Mouse (Mus musculus) limb, embryonic 11.5 days (tissue): ENCODE data around the gene Olfr267. TPM values are rescaled to one million over a fixed set of nuclear protein-coding genes. Genes with fewer than 3 reads are reported as not detected.

ENCODE experiments used
- ATAC-seq: fragments of 200-750 bp; cut with Nextera tagmentation; 2 replicates; pipeline ENCODE4 v1.8.0; 2017; ENCODE audit warnings: low read depth; ENCODE audit not compliant: insufficient number of reproducible peaks, low FRiP score, low TSS enrichment
- DNase-seq: peaks from one replicate; pipeline ENCODE4 v3.0.0-alpha.2; 2015; ENCODE audit warnings: low spot score
- H3K27ac ChIP-seq: fragments of 300-500 bp; sonication (generic); replicated peaks from 2 replicates; pipeline ENCODE4 v1.5.1; 2014; ENCODE audit warnings: low read depth, mild to moderate bottlenecking, low read length
- H3K27me3 ChIP-seq: fragments of 300-500 bp; sonication (generic); 2 replicates; pipeline ENCODE4 v1.6.1; 2014; ENCODE audit warnings: mild to moderate bottlenecking, low read length, mixed read lengths; ENCODE audit not compliant: control insufficient read depth, insufficient read depth
- H3K36me3 ChIP-seq: fragments of 300-500 bp; sonication (generic); 2 replicates; pipeline ENCODE4 v1.6.1; 2014; ENCODE audit warnings: mild to moderate bottlenecking, low read length, moderate library complexity, mixed read lengths; ENCODE audit not compliant: control insufficient read depth, insufficient read depth
- H3K4me1 ChIP-seq: fragments of 300-500 bp; sonication (generic); 2 replicates; pipeline ENCODE4 v1.6.1; 2014; ENCODE audit warnings: low read length, mixed read lengths; ENCODE audit not compliant: control insufficient read depth, insufficient read depth
- H3K4me2 ChIP-seq: fragments of 300-500 bp; sonication (generic); 2 replicates; pipeline ENCODE4 v1.6.1; 2014; ENCODE audit warnings: low read depth, mild to moderate bottlenecking, moderate library complexity; ENCODE audit not compliant: severe bottlenecking
- H3K4me3 ChIP-seq: fragments of 300-500 bp; sonication (generic); 2 replicates; pipeline ENCODE4 v1.5.1; 2014; ENCODE audit warnings: low read depth, low read length
- H3K9ac ChIP-seq: fragments of 300-500 bp; sonication (generic); 2 replicates; pipeline ENCODE4 v1.6.1; 2014; ENCODE audit warnings: mild to moderate bottlenecking, low read length
- H3K9me3 ChIP-seq: fragments of 300-500 bp; sonication (generic); 2 replicates; pipeline ENCODE4 v1.6.1; 2016; ENCODE audit warnings: low read length; ENCODE audit not compliant: control insufficient read depth
- WGBS: fragments of 180-500 bp; shearing (Covaris S2); extraction: QIAGEN DNeasy Blood & Tissue Kit; methylation state at CpG from one replicate; pipeline ENCODE4 v1.1.7; 2014; 5-methylcytosine and 5-hydroxymethylcytosine counted together
- polyA plus RNA-seq: library from polyadenylated mRNA; unstranded; fragments of >200 nt; fragmentation: Nextera tagmentation; extraction: Ambion mirVana; gene quantifications from 2 replicates; pipeline ENCODE4 v1.2.1, GENCODE M21; 2014

Gene Olfr267
- polyA plus RNA-seq, 1 experiment from 2014 or later, result not detected

- Histone ChIP-seq H3K27me3 (no peaks in the 10 kb centered on the region), H3K9me3 (no peaks in the 10 kb centered on the region), H3K27ac (no peak overlapping the region), H3K4me3 (no peak overlapping the region), H3K9ac (no peak overlapping the region), H3K36me3 (no peaks in the 10 kb centered on the region), H3K4me2 (no peak overlapping the region), H3K4me1 (no peaks in the 10 kb centered on the region)
- ATAC-seq (no peak), DNase-seq (no peak)
- WGBS, result 78% methylated on average over 18 of the region's 18 CpGs
Measured at GRCm38 (mm10) chr4:58736867-58737633, 50.5 kb downstream of the Olfr267 start.

Other genes with a start within 250 kb of the Olfr267 start
- gene Lpar1, start 233.8 kb downstream of the Olfr267 start, polyA plus RNA-seq, result 256 and 263 TPM in 2 replicates
- 45.6 and 51.4 TPM in 2 replicates for gene Ecpas, start 125.0 kb upstream of the Olfr267 start, polyA plus RNA-seq
- 1.1 TPM in 2 replicates for gene Zkscan16, start 155.9 kb upstream of the Olfr267 start, polyA plus RNA-seq
- gene Ptgr1, start 199.4 kb upstream of the Olfr267 start, polyA plus RNA-seq, result 24.4 and 25.9 TPM in 2 replicates
- gene Dnajc25, start 207.3 kb upstream of the Olfr267 start, polyA plus RNA-seq, result 7.4 and 8.9 TPM in 2 replicates
- gene Gm20503, start 215.5 kb upstream of the Olfr267 start, polyA plus RNA-seq, result 9.7 TPM in 2 replicates
- gene Gng10, start 247.4 kb upstream of the Olfr267 start, polyA plus RNA-seq, result 118 and 124 TPM in 2 replicates